Mouse (Mus musculus): ENCODE data around the gene Hydin. TPM values are rescaled to one million over a fixed set of nuclear protein-coding genes. Genes with fewer than 3 reads are reported as not detected.

Gene Hydin
- total and polyA plus RNA-seq, 3 experiments: not detected

GRCm38 (mm10) chr8:110645340-110645739 is 378.6 kb downstream of the Hydin start:
- Histone ChIP-seq H3K36me3 (ENCODE audit: control insufficient read depth in 1 of 2, insufficient read depth in 2 of 2, low read length in 2 of 2) (peaks cover 0 to 10% of the 10 kb centered on the region in 2 experiments; a peak in 2 of 4 replicates), H3K4me3 (ENCODE audit: control insufficient read depth in 1 of 2, insufficient read depth in 1 of 2, low read depth in 2 of 2, low read length in 2 of 2) (no peak overlapping the region), H3K4me1 (ENCODE audit: control insufficient read depth in 1 of 2, insufficient read depth in 2 of 2, low read length in 2 of 2) (no peaks in the 10 kb centered on the region), H3K9me3 (replicated peaks; ENCODE audit: insufficient read depth, low read length) (no peaks in the 10 kb centered on the region), H3K27ac (ENCODE audit: control insufficient read depth, low read depth, low read length) (no peak overlapping the region), H3K79me2 (ENCODE audit: control insufficient read depth, insufficient read depth, low read length, poor library complexity) (no peaks in the 10 kb centered on the region), H3K27me3 (ENCODE audit: control insufficient read depth in 1 of 2, insufficient read depth in 2 of 2, low read length in 2 of 2) (no peaks in the 10 kb centered on the region), H3K9ac (ENCODE audit: control insufficient read depth, low read depth, low read length, poor library complexity, severe bottlenecking) (no peak overlapping the region)
- TF ChIP-seq E2F4 (IDR thresholded peaks at IDR 0.05; ENCODE audit: borderline replicate concordance, low read depth, low read length) (no peak), BHLHE40 (IDR thresholded peaks at IDR 0.05; ENCODE audit: borderline replicate concordance, low read depth, low read length) (no peak), CHD2 (IDR thresholded peaks at IDR 0.05; ENCODE audit: low read length) (no peak), JUND (IDR thresholded peaks at IDR 0.05; ENCODE audit: low read depth, low read length) (no peak), GABPA (IDR thresholded peaks at IDR 0.05; ENCODE audit: low read depth, low read length) (no peak), ZC3H11A (IDR thresholded peaks at IDR 0.05; ENCODE audit: low read depth, low read length) (no peak), TBP (IDR thresholded peaks at IDR 0.05; ENCODE audit: low read depth, low read length) (no peak), TCF12 (IDR thresholded peaks at IDR 0.05; ENCODE audit: low read depth, low read length) (no peak), MYB (IDR thresholded peaks at IDR 0.05; ENCODE audit: low read depth, low read length) (no peak), RAD21 (IDR thresholded peaks at IDR 0.05; ENCODE audit: low read depth, low read length) (no peak), ZMIZ1 (IDR thresholded peaks at IDR 0.05; ENCODE audit: low read depth, low read length) (no peak), ELF1 (IDR thresholded peaks at IDR 0.05; ENCODE audit: low read depth, low read length) (no peak), HCFC1 (IDR thresholded peaks at IDR 0.05; ENCODE audit: low read depth, low read length) (no peak), MXI1 (IDR thresholded peaks at IDR 0.05; ENCODE audit: low read depth, low read length) (no peak), GATA1 (IDR thresholded peaks at IDR 0.05; ENCODE audit: low read depth, low read length) (no peak), TAL1 (IDR thresholded peaks at IDR 0.05; ENCODE audit: low read length) (no peak), NRF1 (IDR thresholded peaks at IDR 0.05; ENCODE audit: insufficient read depth, low read depth, low read length, poor library complexity, severe bottlenecking) (no peak), POLR2AphosphoS5 (IDR thresholded peaks at IDR 0.05; ENCODE audit: borderline replicate concordance, low read depth, low read length) (no peak)
- DNase-seq (ENCODE audit: low read depth, low spot score): no peak

- Histone ChIP-seq H3K4me1 (ENCODE audit: control insufficient read depth in 1 of 2, insufficient read depth in 2 of 2, low read length in 2 of 2) (no peaks in the 10 kb centered on the region), H3K9ac (ENCODE audit: control insufficient read depth, low read depth, low read length, poor library complexity, severe bottlenecking) (no peak overlapping the region), H3K79me2 (ENCODE audit: control insufficient read depth, insufficient read depth, low read length, poor library complexity) (no peaks in the 10 kb centered on the region), H3K9me3 (replicated peaks; ENCODE audit: insufficient read depth, low read length) (no peaks in the 10 kb centered on the region), H3K27ac (ENCODE audit: control insufficient read depth, low read depth, low read length) (no peak overlapping the region), H3K4me3 (ENCODE audit: control insufficient read depth in 1 of 2, insufficient read depth in 1 of 2, low read depth in 2 of 2, low read length in 2 of 2) (no peak overlapping the region), H3K27me3 (ENCODE audit: control insufficient read depth in 1 of 2, insufficient read depth in 2 of 2, low read length in 2 of 2) (no peaks in the 10 kb centered on the region), H3K36me3 (ENCODE audit: control insufficient read depth in 1 of 2, insufficient read depth in 2 of 2, low read length in 2 of 2) (peaks cover 0 to 10% of the 10 kb centered on the region in 2 experiments; a peak in 2 of 4 replicates)
- peak; percentile 15 for TF ChIP-seq RAD21 (IDR thresholded peaks at IDR 0.05; ENCODE audit: low read depth, low read length)
- TF ChIP-seq TBP (IDR thresholded peaks at IDR 0.05; ENCODE audit: low read depth, low read length): no peak
- 0 out of 2 replicates have a peak, but pooled peaks have one; percentile 24 for TF ChIP-seq SMC3 (IDR thresholded peaks at IDR 0.05; ENCODE audit: low read depth, low read length)
- TF ChIP-seq MYB (IDR thresholded peaks at IDR 0.05; ENCODE audit: low read depth, low read length): no peak
- no peak for TF ChIP-seq HCFC1 (IDR thresholded peaks at IDR 0.05; ENCODE audit: low read depth, low read length)
- no peak for TF ChIP-seq BHLHE40 (IDR thresholded peaks at IDR 0.05; ENCODE audit: borderline replicate concordance, low read depth, low read length)
- peak; percentile 38 to 59 (median 45); a peak in 5 of 6 replicates for TF ChIP-seq CTCF (IDR thresholded peaks at IDR 0.05 in 2 of 3, conservative IDR thresholded peaks at IDR 0.05 in 1 of 3; ENCODE audit: control insufficient read depth in 1 of 3, insufficient read depth in 1 of 3, low read depth in 2 of 3, low read length in 3 of 3, poor library complexity in 1 of 3, severe bottlenecking in 1 of 3)
- no peak for DNase-seq (ENCODE audit: low read depth, low spot score)
Measured at GRCm38 (mm10) chr8:110646064-110646463, 379.3 kb downstream of the Hydin start.

All from MEL (cell line).